Mouse (Mus musculus): Measurements from ENCODE around the gene Tbc1d30.

DNA sequence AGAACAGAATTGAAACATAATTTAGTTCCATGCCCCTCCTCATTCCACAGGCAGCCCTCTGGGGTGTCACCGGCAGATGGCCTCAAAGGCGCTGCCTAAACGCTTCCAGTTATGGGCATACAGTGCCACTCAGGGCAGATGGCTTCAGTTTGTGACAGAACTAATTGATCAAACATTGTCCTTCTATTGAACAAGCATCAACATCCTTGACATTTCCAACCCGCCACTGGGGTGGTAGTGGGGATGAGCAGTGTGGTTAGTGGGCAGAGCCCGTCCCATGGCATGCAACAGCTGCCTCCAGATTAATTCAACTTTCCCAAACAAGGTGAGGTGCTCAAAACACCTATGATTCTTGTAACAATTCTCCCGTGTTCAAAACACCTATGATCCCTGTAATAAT, 68.2 kb downstream of the Tbc1d30 start:
- TF ChIP-seq CTCF (IDR thresholded peaks at IDR 0.05; ENCODE audit: low read depth) (no peak), EP300 (IDR thresholded peaks at IDR 0.05; ENCODE audit: low read depth) (no peak)
